Mouse (Mus musculus) liver, adult 2 months (tissue): Measurements from ENCODE around the gene Mrps7. TPM values are rescaled to one million over a fixed set of nuclear protein-coding genes. Genes with fewer than 3 reads are reported as not detected.

Experiments
- DNase-seq: peaks from one replicate; pipeline ENCODE4 v3.0.0-alpha.2; 2011; ENCODE audit warnings: low read depth, low spot score; ENCODE audit errors: extremely low read depth
- H3K27ac ChIP-seq: fragments of 200-500 bp; replicated peaks from 2 replicates; pipeline ENCODE4 v1.5.1; 2012; ENCODE audit warnings: low read depth, mild to moderate bottlenecking, control low read depth, inconsistent platforms, low read length; ENCODE audit not compliant: insufficient read depth
- H3K27me3 ChIP-seq: fragments of 200-500 bp; 2 replicates; pipeline ENCODE4 v1.6.1; 2012; ENCODE audit warnings: mild to moderate bottlenecking, moderate library complexity, low read length, inconsistent platforms; ENCODE audit not compliant: control insufficient read depth, insufficient read depth
- H3K36me3 ChIP-seq: fragments of 200-500 bp; 2 replicates; pipeline ENCODE4 v1.6.1; 2012; ENCODE audit warnings: low read length, inconsistent platforms; ENCODE audit not compliant: control insufficient read depth, insufficient read depth
- H3K4me1 ChIP-seq: fragments of 200-500 bp; 2 replicates; pipeline ENCODE4 v1.6.1; 2011; ENCODE audit warnings: low read length; ENCODE audit not compliant: control insufficient read depth, insufficient read depth
- H3K4me3 ChIP-seq: fragments of 200-500 bp; 2 replicates; pipeline ENCODE4 v1.5.1; 2011; ENCODE audit warnings: low read depth, mild to moderate bottlenecking, control low read depth, low read length, moderate library complexity; ENCODE audit not compliant: insufficient read depth
- H3K79me2 ChIP-seq: fragments of 200-500 bp; 2 replicates; pipeline ENCODE4 v1.6.1; 2012; ENCODE audit warnings: inconsistent platforms, mild to moderate bottlenecking, low read length, moderate library complexity; ENCODE audit not compliant: control insufficient read depth, insufficient read depth
- H3K9ac ChIP-seq: fragments of 200-500 bp; 2 replicates; pipeline ENCODE4 v1.6.1; 2012; ENCODE audit warnings: low read depth, mild to moderate bottlenecking, control low read depth, inconsistent platforms, low read length
- CTCF ChIP-seq: fragments of 200-500 bp; IDR thresholded peaks from 2 replicates; pipeline ENCODE4 v1.5.1; 2011; ENCODE audit warnings: low read depth, low read length, control low read depth
- POLR2A ChIP-seq: fragments of 200-500 bp; IDR thresholded peaks from 2 replicates; pipeline ENCODE4 v1.6.1; 2011; ENCODE audit warnings: low read length, control low read depth; ENCODE audit not compliant: insufficient read depth; ENCODE audit errors: extremely low read depth
- WGBS: fragments of 180-500 bp; shearing (Covaris S2); methylation state at CpG from one replicate; pipeline ENCODE4 v1.1.7; 2018; 5-methylcytosine and 5-hydroxymethylcytosine counted together
- polyA plus RNA-seq: library from polyadenylated mRNA; depleted of rRNA; stranded (reverse); fragments of >200 nt; gene quantifications from 2 replicates; pipeline ENCODE4 v1.2.3, GENCODE M21; 2012; rRNA removed
- total RNA-seq: library from RNA; depleted of rRNA; stranded (reverse); fragments of >200 nt; gene quantifications from 2 replicates; pipeline ENCODE4 v1.2.3, GENCODE M21; 2014; rRNA removed

Mrps7 gene
- total and polyA plus RNA-seq, 2 experiments = 32.9 to 48.1 TPM

DNA sequence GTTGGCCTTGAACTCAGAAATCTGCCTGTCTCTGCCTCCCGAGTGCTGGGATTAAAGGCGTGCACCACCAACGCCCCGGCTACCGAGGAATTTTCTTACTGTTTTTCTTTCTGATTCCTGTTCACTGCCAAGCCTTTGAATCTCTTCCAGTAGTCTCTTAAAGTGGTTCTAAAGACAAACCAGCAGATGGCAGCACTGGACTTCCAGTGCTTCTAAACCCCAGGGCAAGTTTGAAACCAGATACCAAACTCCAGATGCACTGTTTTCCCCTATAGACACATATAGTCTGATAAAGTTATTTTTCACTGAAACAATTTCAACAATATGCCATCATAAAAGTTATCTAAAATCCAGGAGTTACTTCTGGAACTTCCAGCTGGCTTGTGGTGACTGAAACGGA lies 43.7 kb downstream of the Mrps7 start:
- TF ChIP-seq CTCF (peak; percentile 54), POLR2A (no peak)
- Histone ChIP-seq H3K27me3 (no peaks in the 10 kb centered on the region), H3K9ac (no peak overlapping the region), H3K79me2 (no peaks in the 10 kb centered on the region), H3K27ac (no peak overlapping the region), H3K4me1 (no peaks in the 10 kb centered on the region), H3K36me3 (peaks cover 6% of the 10 kb centered on the region), H3K4me3 (no peak overlapping the region)
- 35% methylated on average over 6 of the region's 6 CpGs for WGBS
- DNase-seq = peak; percentile 61

DNA sequence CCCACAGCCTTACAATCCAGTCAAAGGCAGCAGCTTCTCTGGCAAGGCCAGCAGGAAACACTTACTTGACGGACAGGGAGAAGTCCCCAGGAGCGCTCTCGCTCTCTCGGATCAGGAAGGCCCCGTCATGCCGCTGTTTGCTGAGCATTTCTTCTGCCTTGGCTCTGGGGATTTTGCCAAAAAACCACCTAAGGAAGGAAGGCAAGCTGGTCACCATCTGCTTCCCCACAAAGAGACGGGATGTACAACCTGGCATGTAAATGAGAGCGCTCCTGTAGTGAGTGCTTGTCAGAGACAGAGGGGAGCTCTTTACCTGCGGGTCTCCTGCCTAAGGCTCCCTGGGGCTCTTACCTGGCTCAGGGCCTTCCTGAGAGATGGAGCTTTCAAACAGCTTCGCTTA lies 46.0 kb downstream of the Mrps7 start:
- no peak for TF ChIP-seq POLR2A
- no peak for TF ChIP-seq CTCF
- H3K27ac ChIP-seq = no peak overlapping the region
- DNase-seq = no peak
- no peaks in the 10 kb centered on the region for H3K4me1 ChIP-seq
- H3K36me3 ChIP-seq = peaks cover 9% of the 10 kb centered on the region
- no peak overlapping the region for H3K9ac ChIP-seq
- no peaks in the 10 kb centered on the region; the same call in 1 of the 2 replicates for H3K79me2 ChIP-seq
- no peak overlapping the region for H3K4me3 ChIP-seq
- WGBS = 86% methylated on average over 10 of the region's 10 CpGs
- H3K27me3 ChIP-seq = no peaks in the 10 kb centered on the region

DNA sequence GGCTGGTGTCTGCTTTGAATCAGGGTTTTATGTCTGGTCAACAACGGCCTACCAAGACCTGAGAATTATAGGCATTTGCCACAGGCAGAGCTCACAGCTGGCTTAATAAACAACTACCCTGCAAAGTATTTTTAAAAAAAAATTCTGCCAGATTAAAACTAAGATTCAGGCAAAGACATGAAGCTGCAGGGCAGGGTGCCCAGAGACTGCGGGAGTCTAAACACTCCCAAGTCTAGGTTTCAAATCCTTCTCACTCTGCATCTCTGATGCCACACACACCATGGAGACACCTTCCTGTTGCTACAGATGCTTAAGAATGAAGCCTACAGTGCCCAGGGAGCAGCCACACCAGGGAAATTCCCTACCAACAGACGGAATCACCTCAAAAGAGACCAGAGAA lies 48.0 kb downstream of the Mrps7 start:
- Histone ChIP-seq H3K9ac (no peak overlapping the region), H3K4me1 (no peaks in the 10 kb centered on the region), H3K36me3 (peaks cover 11% of the 10 kb centered on the region), H3K4me3 (no peak overlapping the region), H3K79me2 (peaks cover 3% of the 10 kb centered on the region; the same call in 1 of the 2 replicates), H3K27me3 (no peaks in the 10 kb centered on the region), H3K27ac (no peak overlapping the region)
- DNase-seq = no peak
- 90% methylated on average over 3 of the region's 3 CpGs for WGBS
- TF ChIP-seq CTCF (no peak), POLR2A (no peak)

DNA sequence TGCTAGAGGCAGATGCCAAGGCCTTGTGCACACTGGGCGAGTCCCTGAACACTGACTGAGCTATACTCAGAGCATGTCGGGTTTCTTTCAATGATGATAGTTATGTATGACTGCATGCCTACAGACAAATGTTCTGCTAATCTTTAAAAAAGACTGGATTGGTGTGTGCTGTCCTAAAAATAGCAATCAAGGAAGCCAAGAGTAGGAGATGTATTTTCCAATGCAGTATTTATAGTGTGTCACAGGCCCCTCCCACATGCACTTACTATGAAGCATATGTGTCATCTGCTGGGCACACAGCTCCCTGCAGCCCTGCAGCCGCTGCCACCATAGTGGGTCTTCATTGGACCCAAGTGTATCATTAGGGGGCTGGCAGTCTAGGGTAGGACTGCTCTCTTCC lies 49.5 kb downstream of the Mrps7 start:
- no peak overlapping the region for H3K4me3 ChIP-seq
- H3K79me2 ChIP-seq = peaks cover 11% of the 10 kb centered on the region; the same call in 1 of the 2 replicates
- H3K36me3 ChIP-seq = peaks cover 11% of the 10 kb centered on the region
- no peaks in the 10 kb centered on the region for H3K4me1 ChIP-seq
- no peak overlapping the region for H3K9ac ChIP-seq
- no peak for TF ChIP-seq POLR2A
- TF ChIP-seq CTCF = no peak
- no peak overlapping the region for H3K27ac ChIP-seq
- H3K27me3 ChIP-seq = no peaks in the 10 kb centered on the region
- WGBS = 88% methylated on average over 3 of the region's 3 CpGs
- DNase-seq = no peak

DNA sequence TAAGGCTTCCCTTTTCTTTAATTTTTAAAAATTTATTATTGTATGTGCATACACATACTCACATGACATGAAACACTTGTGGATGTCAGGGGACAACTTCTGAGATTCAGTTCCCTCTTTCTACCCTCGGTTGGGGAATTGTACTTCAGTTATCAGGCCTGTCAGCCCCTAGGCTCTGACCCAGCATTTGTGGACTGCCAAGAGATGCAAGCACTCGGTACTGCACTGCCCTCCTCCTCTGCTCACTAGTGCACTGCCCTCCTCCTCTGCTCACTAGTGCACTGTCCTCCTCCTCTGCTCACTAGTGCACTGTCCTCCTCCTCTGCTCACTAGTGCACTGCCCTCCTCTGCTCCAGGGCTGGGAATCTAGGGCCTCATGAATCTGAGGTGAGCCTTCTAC lies 50.4 kb downstream of the Mrps7 start:
- WGBS = 60% methylated on average over 2 of the region's 2 CpGs
- peaks cover 11% of the 10 kb centered on the region for H3K36me3 ChIP-seq
- no peaks in the 10 kb centered on the region for H3K4me1 ChIP-seq
- H3K4me3 ChIP-seq = no peak overlapping the region
- no peak overlapping the region for H3K9ac ChIP-seq
- TF ChIP-seq CTCF = no peak
- no peak for TF ChIP-seq POLR2A
- no peak for DNase-seq
- H3K27ac ChIP-seq = no peak overlapping the region
- peaks cover 20% of the 10 kb centered on the region; the same call in 1 of the 2 replicates for H3K79me2 ChIP-seq
- H3K27me3 ChIP-seq = no peaks in the 10 kb centered on the region

Other genes with a start within 250 kb of the Mrps7 start
- 0.55 and 1.3 TPM in 2 replicates for gene Hid1, start 236.2 kb upstream of the Mrps7 start, total RNA-seq
- gene Hid1, start 236.2 kb upstream of the Mrps7 start, polyA plus RNA-seq = 1.1 and 3.1 TPM in 2 replicates
- gene Cdr2l, start 222.0 kb upstream of the Mrps7 start, total RNA-seq = 1.3 and 1.4 TPM in 2 replicates
- gene Cdr2l, start 222.0 kb upstream of the Mrps7 start, polyA plus RNA-seq = 2.4 and 2.7 TPM in 2 replicates
- 54.7 and 67.2 TPM in 2 replicates for gene Mrpl58, start 200.2 kb upstream of the Mrps7 start, total RNA-seq
- gene Mrpl58, start 200.2 kb upstream of the Mrps7 start, polyA plus RNA-seq = 67.5 and 70.0 TPM in 2 replicates
- gene Atp5h, start 184.0 kb upstream of the Mrps7 start, total RNA-seq = 480 and 648 TPM in 2 replicates
- 103 and 134 TPM in 2 replicates for gene Atp5h, start 184.0 kb upstream of the Mrps7 start, polyA plus RNA-seq
- 10.0 and 14.2 TPM in 2 replicates for gene Kctd2, start 183.8 kb upstream of the Mrps7 start, total RNA-seq
- gene Kctd2, start 183.8 kb upstream of the Mrps7 start, polyA plus RNA-seq = 18.2 and 21.1 TPM in 2 replicates
- gene Trim80, start 163.4 kb upstream of the Mrps7 start, total RNA-seq = 0.74 and 0.94 TPM in 2 replicates
- gene Trim80, start 163.4 kb upstream of the Mrps7 start, polyA plus RNA-seq = 2.0 and 4.0 TPM in 2 replicates
- 23.0 and 36.3 TPM in 2 replicates for gene Slc16a5, start 141.5 kb upstream of the Mrps7 start, total RNA-seq
- 49.1 and 101 TPM in 2 replicates for gene Slc16a5, start 141.5 kb upstream of the Mrps7 start, polyA plus RNA-seq
- 1.6 and 1.7 TPM in 2 replicates for gene Armc7, start 128.3 kb upstream of the Mrps7 start, total RNA-seq
- 3.2 and 4.0 TPM in 2 replicates for gene Armc7, start 128.3 kb upstream of the Mrps7 start, polyA plus RNA-seq
- 39.2 and 39.5 TPM in 2 replicates for gene Nt5c, start 112.1 kb upstream of the Mrps7 start, total RNA-seq
- gene Nt5c, start 112.1 kb upstream of the Mrps7 start, polyA plus RNA-seq = 29.6 and 32.6 TPM in 2 replicates
- gene Jpt1, start 89.5 kb upstream of the Mrps7 start, total RNA-seq = 14.1 and 17.2 TPM in 2 replicates
- gene Jpt1, start 89.5 kb upstream of the Mrps7 start, polyA plus RNA-seq = 25.1 and 28.4 TPM in 2 replicates
- gene Sumo2, start 67.6 kb upstream of the Mrps7 start, total RNA-seq = 106 and 107 TPM in 2 replicates
- gene Sumo2, start 67.6 kb upstream of the Mrps7 start, polyA plus RNA-seq = 24.0 and 27.2 TPM in 2 replicates
- gene Nup85, start 39.5 kb upstream of the Mrps7 start, total RNA-seq = 21.8 and 24.3 TPM in 2 replicates
- gene Nup85, start 39.5 kb upstream of the Mrps7 start, polyA plus RNA-seq = 21.9 and 22.4 TPM in 2 replicates
- 1.7 and 3.2 TPM in 2 replicates for gene Gga3, start 126 bp downstream of the Mrps7 start, total RNA-seq
- 5.9 and 8.3 TPM in 2 replicates for gene Gga3, start 126 bp downstream of the Mrps7 start, polyA plus RNA-seq
- 35.5 and 40.3 TPM in 2 replicates for gene Mif4gd, start 9.0 kb downstream of the Mrps7 start, total RNA-seq
- gene Mif4gd, start 9.0 kb downstream of the Mrps7 start, polyA plus RNA-seq = 108 and 132 TPM in 2 replicates
- gene Slc25a19, start 24.4 kb downstream of the Mrps7 start, total RNA-seq = 8.9 and 14.5 TPM in 2 replicates
- 19.5 and 21.3 TPM in 2 replicates for gene Slc25a19, start 24.4 kb downstream of the Mrps7 start, polyA plus RNA-seq
- 14.7 and 17.3 TPM in 2 replicates for gene Grb2, start 104.7 kb downstream of the Mrps7 start, total RNA-seq
- 27.7 and 28.4 TPM in 2 replicates for gene Grb2, start 104.7 kb downstream of the Mrps7 start, polyA plus RNA-seq
- 11.0 and 15.0 TPM in 2 replicates for gene Tmem94, start 161.5 kb downstream of the Mrps7 start, total RNA-seq
- 41.1 and 41.9 TPM in 2 replicates for gene Tmem94, start 161.5 kb downstream of the Mrps7 start, polyA plus RNA-seq
- gene Caskin2, start 209.7 kb downstream of the Mrps7 start, total RNA-seq = 2.9 and 3.8 TPM in 2 replicates
- gene Caskin2, start 209.7 kb downstream of the Mrps7 start, polyA plus RNA-seq = 8.9 and 9.7 TPM in 2 replicates
- 4.0 and 5.8 TPM in 2 replicates for gene Tsen54, start 210.8 kb downstream of the Mrps7 start, total RNA-seq
- gene Tsen54, start 210.8 kb downstream of the Mrps7 start, polyA plus RNA-seq = 11.2 and 15.6 TPM in 2 replicates
- gene Llgl2, start 220.1 kb downstream of the Mrps7 start, total RNA-seq = 15.8 and 17.2 TPM in 2 replicates
- 46.8 and 52.7 TPM in 2 replicates for gene Llgl2, start 220.1 kb downstream of the Mrps7 start, polyA plus RNA-seq